Mouse (Mus musculus) T-helper 1 cell (primary cell): Measurements from ENCODE around the gene Irs2.

ENCODE experiments used
- in situ Hi-C: fragments of 300-600 bp; cut with MboI, MseI; formaldehyde crosslinking; loops from one replicate; pipeline ENCODE4 v1.15.1; 2025; ENCODE audit warnings: high pct_unique_total_duplicates

The Irs2 gene

DNA sequence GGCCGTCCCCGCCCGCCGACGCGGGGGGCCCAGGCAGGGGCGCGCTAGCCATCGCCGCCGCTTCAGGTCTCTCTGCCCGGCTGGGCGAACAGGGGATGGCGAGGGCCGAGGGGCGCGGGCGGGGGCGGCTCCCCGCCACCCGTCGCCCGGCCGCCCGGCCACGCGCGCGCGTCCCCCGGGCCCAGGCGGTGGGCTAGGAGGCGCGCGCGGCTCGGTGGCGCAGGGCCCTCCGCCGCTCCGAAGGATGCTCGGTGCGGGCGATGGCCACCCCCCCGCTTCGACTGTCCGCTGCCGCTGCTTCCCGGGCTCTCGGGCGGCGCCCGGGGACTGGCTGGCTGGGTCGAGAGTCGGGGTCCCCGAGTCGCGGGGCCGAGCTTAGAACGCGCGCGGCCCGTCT is at the start of gene Irs2:
Gene Irs2 (minus strand): TSS at position 80 of the 397 bp plus-strand sequence.
- in situ Hi-C loops = loop anchor here (5.0 kb wide), 1 partner anchor 61 kb away; no protein-coding TSS in a partner anchor

DNA sequence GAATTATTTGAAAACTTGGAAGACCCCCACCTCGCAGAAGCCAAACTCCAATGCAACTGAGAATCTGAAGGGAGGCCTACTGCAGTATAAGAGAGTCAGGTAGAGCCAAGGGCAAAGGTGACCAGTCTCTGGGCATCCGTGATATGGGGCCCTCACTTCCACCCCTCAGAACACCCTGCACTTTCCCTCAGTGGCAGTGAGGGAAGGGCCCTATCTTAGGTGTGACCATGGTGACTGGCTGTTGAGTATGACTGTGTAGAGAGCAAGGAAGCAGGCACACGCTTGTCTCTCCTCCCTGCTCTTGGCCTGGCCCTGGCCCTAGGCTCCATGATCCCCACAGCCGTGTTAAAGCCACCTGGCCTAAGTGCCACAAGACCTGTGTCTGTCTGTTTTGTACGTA is 48.4 kb upstream of the Irs2 start:
- in situ Hi-C loops = no loop called here

DNA sequence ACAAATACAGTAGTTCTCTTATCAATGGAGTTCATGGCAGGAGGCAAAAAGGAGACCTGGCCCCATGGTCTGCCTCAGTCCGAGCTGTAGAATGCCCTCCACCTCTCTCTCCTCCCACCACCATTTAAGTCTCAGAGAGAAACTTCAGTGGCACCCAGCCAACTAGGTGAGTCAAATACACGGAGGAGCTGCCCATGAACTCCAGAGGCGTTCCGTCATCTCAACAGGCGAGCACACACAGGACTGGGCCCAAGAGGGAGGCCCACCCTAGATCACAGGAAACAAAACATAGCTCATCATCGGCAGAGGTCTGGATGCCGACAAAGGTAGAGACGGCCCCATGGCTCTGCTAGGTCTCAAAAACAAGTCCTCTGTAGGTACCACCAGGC is 47.9 kb upstream of the Irs2 start:
- in situ Hi-C loops = no loop called here

DNA sequence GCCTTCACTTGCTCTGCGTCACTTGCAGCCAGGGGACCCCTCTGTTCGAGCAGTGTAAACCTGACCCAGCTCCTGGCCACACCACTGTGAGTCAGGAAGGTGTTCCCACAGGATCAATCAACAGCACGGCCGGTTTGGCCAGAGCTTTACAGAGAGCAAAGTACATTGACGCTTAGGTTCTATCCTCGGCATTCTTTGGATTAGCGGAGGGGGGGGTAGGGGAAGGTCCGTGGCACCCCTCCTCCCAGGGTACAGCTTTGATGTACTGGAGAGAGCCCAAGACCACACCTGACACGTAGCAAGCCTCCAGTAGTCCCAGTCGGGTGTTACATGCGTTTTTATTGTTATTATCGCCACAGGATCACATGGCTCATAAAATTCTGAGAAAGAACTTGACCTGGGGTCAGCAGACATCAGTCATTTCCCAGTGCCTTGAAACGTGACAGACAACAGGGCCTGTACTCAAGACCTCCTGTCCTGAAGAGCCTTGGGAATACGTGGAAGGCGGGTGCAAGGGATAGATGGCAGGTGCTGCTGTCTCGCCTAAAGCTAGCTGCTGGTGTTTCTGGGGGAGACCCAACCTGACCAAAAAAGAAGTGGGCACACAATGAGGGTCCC is 47.4 kb upstream of the Irs2 start:
- in situ Hi-C loops = no loop called here

DNA sequence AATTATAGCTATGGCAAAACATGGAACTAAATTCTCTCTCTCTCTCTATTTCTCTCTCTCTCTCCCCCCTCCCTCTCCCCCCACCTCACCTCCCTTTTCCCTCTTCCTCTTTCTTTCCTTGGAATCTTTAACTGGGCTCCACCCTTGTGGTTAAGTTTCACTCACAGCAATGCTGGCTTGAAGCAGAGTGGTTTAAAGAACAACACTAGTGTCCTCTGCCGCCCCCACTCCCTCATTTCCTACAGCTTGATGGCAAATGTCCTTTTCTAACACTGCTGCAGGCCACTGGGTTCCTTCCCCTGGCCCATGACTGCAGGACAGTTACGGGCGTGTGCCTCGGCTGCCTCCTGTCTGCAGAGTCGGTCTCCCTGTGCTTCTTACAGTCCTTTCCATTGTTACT is 41.6 kb upstream of the Irs2 start:
- in situ Hi-C loops = loop anchor here (25.0 kb wide), 1 partner anchor 463 kb away; no protein-coding TSS in a partner anchor

DNA sequence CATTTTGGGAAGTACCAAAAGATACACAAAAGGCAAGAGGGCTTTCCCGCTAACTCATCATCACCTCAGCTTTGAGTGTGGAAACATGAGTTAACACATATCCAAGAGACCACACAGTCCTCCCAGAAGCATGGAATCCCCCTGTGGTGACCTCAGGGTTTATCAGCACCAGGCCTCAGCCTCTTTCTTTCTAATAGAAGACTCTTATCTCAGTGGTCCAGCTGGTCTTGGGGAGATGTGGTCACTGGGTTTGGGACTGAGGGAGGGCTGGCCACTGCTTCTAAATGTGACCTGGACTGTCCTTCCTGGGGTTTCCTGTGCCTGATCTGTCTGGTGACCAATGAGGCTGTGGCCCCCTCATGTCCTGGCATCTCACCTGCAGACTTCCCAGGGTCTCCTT is 39.6 kb upstream of the Irs2 start:
- in situ Hi-C loops = loop anchor here (25.0 kb wide), 1 partner anchor 461 kb away; no protein-coding TSS in a partner anchor

DNA sequence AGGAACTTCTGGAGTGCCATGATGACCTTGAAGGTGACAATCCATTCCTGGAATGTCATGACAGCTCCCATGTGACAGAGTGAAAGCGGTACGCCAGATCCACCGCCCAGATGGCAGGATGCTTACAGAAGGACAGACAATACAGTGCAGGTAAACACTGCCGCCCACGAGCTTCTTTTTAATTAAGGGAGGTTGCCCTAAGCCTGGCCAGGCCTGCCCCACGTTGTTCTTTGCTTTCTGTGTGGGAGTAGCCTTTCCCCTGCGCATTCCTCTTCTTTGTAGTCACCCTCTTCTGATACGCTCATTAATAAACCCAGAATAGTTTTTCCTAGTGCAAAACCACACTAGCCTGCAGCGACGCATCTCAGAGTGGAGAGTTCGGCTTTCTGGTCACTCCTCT is 36.4 kb upstream of the Irs2 start:
- in situ Hi-C loops = loop anchor here (25.0 kb wide), 1 partner anchor 457 kb away; no protein-coding TSS in a partner anchor

DNA sequence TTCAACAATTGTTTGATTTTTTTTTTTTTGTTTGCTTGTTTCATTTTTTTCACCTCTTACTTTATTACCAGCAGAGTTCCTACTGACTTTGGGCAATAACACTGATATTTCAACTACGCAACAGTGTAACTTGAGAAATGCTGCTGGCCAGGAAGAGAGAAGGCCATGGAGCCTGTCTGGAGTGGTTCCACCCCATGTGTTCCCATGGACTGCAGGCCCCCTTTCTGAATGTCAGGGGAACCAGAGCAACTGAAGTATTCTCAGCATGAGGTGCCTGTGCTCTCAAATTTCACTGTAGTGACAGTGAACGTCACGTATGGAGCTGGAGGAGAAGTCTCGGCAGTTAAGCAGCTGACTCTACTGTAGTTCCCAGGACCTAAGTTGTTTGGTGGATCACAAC is 35.3 kb upstream of the Irs2 start:
- in situ Hi-C loops = loop anchor here (25.0 kb wide), 1 partner anchor 456 kb away; no protein-coding TSS in a partner anchor

DNA sequence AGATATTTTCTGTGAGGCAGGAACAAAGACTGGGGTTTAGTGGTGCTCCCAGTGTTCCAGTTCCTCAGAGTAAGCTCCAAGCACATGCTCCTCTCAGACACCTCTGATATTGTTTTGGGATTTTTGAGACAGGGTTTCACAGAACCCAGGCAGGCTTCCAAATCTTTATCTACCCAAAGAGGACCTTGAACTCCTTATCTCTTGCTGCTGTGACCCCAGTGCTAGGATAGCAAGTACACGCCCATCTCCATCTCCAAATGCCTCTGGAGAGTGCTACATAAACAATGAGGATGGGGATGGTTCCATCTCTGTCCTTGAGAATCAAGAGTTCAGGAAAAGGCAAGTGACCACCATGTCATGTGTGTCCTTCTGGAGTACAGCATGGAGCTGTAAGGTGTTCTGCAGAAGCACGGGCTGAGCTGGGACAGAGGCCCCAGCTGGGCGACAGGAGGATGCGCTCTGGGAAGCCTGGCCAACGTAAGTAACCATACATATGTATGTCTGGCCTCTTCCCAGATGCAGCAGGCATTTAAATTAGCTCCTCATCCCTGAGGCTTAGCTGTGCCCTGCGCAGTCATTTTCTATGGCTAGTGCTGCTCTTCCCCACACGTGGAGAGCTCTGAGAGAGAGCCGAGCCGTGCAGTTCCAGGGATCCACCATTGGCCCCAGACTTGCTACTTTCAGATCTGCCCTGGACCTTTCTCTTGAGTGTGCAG is 34.8 kb upstream of the Irs2 start:
- in situ Hi-C loops = loop anchor here (25.0 kb wide), 1 partner anchor 456 kb away; no protein-coding TSS in a partner anchor

DNA sequence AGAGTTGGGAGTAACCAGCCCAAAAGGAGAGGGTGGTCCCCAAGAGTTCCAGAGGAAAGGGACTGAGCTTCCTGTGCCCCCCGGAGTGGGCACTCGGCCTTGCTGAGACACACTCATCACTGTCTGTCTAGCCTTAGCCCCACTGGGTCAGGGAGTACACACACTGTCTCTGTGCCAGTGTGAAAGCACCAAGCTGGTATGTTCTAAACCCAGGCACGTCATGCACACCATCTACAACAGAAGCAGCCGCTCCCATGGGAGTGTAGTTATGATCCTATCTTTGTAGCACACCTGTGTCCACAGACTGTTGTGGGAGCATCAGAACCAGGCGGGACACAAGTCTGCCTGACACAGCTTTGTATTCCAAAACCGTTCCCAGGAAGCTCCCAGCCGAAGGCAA is 31.8 kb upstream of the Irs2 start:
- in situ Hi-C loops = loop anchor here (25.0 kb wide), 1 partner anchor 453 kb away; no protein-coding TSS in a partner anchor

DNA sequence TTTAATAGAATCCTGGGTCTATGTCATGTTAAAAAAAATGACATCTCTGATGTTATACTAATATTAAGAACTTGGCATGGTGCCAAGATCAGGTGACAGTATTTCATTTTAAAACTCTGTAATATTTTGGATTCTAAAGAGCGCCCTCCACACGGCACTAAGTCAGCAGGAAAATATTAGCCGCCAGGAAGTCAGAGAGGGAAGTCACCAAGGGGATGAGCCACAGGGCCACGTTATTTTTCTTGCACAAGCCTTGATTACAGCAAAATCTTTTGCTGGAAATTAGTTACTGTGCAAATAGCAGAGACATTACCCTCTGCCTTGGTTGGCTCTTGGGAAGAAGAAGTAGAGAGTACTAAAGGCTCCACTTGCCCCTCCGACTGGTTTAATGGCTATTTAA is 30.5 kb upstream of the Irs2 start:
- in situ Hi-C loops = loop anchor here (25.0 kb wide), 1 partner anchor 451 kb away; no protein-coding TSS in a partner anchor

DNA sequence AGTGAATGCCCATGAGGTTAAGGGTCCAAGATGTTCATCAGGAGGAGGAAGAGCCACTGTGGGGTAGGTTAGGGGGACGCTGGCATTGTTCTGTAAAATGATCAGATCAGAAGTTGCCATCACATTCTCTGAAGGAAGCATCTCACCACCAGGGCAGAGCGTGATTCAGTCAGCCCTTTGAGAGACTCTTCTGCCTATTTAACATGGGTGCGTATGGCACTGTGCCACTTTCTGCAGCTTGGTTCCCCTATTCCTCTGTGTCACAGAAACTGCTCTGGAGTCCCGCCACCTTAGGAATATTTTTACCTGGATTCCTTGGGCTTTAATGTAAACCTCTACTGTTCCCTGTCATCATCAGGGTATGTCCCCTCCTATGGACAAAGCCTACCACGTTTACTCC is 30.1 kb upstream of the Irs2 start:
- in situ Hi-C loops = loop anchor here (25.0 kb wide), 1 partner anchor 451 kb away; no protein-coding TSS in a partner anchor

DNA sequence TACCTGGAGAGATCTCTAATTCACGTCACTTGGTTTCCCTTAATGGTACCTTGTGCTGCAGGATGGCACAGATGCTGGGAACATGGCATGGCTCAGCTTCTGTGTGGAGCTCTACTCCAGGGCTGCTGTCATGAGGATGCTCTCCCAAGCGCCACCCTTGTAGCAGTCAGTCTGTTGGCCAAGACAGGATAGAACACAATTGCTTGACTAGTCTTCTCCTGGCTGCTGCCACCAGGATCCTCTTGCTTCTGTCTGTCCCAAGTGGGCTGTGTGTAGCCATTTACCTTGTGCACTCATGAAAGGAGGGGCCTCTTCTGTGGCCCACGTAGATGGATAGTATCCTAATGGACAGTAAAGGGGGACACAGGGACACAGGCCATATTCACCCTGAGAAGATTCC is 28.5 kb upstream of the Irs2 start:
- in situ Hi-C loops = loop anchor here (25.0 kb wide), 1 partner anchor 449 kb away; no protein-coding TSS in a partner anchor

DNA sequence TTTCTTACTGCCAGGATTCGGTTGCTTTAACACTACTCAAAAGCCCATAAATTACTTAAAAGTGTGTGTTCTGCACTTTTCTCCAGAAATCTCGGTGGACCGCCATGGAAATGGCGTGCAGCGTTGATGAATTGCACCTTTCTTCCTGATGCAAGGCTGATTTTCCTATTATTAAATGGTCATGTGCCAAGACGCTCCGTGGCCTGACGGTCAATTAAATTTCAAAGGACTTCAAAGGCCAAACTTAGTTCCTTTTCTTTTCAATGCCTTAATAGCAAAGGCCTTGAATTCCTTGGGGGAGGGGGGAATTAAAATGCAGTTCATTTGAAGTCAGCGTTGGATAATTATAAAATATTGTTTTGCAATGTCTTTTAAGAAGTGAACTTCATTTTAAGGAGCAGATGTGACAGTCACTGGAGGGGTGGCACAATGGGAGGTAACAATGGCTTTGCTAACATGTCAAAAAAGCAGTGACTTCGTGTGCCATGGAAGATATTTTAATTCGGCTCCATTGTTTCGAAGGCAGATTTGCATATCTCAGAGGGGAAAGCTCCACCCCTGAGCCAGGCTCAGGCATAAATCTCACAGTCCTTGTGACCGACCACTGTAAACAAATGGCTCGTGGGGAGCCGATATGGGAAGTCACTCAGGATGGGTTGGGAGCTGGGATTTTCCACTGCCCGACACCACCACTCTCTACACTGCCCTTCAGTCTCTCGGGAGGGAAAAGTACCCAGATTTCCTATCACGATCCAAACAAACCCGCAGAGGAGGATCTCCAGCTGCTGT is 27.6 kb upstream of the Irs2 start:
- in situ Hi-C loops = loop anchor here (25.0 kb wide), 1 partner anchor 449 kb away; no protein-coding TSS in a partner anchor

DNA sequence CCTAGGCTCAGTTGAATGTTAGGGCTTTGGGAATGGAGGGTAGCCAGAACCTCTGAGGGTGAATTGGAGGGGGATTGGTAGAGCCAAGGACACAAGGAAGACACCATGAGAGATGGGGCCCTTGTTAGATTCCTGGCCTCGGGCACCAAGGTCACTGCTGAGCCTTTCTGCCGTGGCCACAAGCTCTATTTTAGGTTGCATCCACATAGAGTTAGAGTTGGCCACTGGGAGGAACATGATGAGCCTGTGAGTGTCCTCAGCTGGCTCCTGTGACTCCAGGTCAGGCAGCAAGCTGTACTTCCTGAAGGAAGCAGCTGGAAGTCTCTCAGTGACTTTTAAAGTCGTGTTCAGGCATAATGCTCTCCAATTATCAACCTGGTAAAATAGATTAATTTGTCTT is 16.6 kb upstream of the Irs2 start:
- in situ Hi-C loops = loop anchor here (25.0 kb wide), 1 partner anchor 438 kb away; no protein-coding TSS in a partner anchor

DNA sequence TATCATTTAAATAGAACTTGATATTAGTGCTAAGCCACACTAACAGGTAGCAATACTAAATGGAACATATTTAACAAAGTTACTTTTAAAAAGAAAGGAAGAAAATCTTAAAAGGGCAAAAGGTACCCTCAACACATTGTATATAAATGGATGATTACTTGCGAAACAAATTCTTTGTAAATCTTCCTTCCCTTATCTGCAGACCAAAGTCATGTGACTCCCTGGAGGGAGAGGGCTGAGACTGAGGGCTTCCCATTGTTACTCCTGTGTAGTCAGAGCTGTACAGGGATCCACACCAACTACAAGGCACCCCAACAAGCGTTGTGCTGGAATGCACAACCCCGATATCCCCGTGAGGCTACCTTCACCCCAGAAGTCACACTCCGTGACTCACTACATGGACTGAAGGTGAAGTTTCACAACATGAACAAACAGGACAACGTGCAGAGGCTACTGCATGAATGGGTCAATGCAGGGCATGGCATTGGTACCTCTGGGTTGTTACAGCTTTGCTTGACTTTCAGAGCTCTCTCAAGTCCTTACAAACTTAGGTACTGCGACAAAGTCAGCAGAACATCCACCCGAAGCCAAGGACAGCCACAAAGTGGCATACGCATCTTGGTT is 12.8 kb upstream of the Irs2 start:
- in situ Hi-C loops = no loop called here

DNA sequence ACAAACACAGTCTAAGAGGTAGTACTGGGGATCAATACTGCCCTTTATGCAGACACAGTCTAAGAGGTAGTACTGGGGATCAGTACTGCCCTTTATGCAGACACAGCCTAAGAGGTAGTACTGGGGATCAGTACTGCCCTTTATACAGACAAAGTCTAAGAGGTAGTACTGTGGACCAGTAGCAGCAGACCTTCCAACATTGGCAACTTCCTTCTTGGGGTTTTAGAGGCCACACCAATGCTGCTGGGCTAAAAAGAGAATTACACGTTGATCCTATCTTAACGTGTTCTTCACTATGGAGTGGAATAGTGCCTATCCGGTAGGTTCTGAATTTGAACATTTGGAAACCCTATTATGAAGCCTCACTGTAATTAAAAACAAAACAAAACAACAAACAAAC is 7.4 kb upstream of the Irs2 start:
- in situ Hi-C loops = no loop called here

DNA sequence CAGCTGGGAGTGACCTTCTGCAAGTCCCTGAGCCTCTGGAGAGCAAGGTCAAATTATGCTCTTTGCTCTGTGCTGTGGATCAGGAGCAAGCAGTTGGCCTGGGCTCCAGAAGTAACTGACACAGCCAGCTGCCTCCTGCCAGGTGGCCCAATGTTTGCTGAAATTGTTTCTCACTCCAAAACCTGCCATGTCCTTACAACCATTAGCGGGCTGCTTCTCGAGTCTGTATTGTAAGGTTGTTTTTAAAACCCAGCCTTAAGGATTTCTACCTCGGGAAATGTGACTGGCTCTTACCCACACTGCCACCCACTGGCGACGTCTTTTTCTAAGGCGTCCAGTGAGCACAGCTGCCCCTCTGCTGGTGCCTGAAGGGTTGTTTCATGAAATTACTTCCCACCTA is 5.0 kb upstream of the Irs2 start:
- in situ Hi-C loops = no loop called here

DNA sequence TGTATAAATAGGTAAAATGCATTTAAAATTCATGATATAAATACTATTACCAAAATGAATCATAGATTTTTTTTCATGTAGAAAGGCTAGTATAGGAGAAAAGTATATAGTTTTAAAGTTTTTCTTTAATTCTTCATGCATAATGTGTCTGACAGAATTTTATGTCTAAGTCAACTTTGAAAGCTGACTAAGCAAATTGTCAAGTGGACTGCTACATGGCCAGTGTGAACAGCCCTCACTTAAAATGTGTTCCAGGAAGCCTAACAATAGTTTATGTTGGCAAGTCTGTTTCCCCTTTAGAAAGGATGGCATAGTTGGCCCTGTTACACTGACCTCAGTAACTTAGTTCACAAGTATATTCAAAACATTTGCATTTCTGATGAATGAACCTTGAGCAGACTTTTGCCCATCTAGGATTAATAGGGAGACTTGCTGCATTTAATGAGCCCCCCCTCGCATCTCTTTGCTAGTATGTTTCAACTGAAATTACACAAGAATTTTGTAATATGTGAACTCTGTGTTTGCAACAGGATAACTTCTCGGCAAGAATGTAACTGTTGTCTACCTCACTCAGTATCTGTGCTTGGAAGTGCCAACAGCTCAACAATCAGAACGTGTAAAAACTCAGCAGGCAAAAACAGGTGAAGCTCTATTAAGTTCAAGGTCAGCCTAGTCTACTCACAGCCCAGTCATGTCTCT is 3.7 kb upstream of the Irs2 start:
- in situ Hi-C loops = no loop called here

DNA sequence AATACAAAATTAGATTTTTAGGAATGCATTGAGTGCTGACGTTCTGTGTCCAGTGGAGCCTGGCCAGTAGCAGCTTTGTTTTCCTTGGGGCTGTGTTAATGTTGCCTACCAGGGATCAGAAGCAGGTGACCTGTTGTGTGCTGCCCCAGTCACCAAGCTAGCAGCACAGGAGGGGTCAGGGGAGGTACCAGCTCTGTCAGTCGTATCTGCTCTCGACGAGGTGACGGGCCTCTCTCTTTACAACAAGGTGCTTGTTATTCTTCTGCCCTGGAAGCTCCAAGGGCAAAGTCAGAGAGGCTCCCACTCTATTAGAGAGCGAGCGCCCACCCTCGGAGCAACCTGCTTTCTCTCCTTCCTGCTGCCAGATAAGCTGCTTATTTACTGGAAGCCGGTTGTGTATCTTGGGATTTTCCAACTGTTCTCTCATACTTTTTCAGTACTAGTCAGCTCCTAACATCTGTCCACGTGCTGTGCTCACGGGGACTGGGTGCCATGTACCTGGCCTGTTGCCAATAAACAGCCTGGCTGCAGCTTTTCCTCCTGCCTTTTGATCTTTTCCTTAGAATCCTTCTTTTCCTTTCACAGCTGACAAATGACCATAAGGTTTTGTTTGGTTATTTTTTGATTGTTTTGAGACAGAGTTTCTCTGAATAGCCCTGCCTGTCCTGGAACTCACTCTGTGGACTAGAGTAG is 2.8 kb upstream of the Irs2 start:
- in situ Hi-C loops = no loop called here
